Mouse (Mus musculus) urinary bladder, adult 18-20 months (tissue): Measurements from ENCODE around the gene Atp8b5.

Experiments used
- DNase-seq, 2 experiments: peaks; one replicate each; pipeline ENCODE4 v3.0.0; 2022; ENCODE audit warnings: low spot score in 2 of 2, mixed read lengths in 2 of 2

Atp8b5 gene

GRCm38 (mm10) chr4:43383246-43384082, 116.5 kb downstream of the Atp8b5 start:
- no peak for DNase-seq

GRCm38 (mm10) chr4:43384083-43384460, 117.1 kb downstream of the Atp8b5 start:
- DNase-seq = no peak

GRCm38 (mm10) chr4:43384541-43384940, 117.6 kb downstream of the Atp8b5 start:
- no peak for DNase-seq

GRCm38 (mm10) chr4:43386932-43387331, 120.0 kb downstream of the Atp8b5 start:
- DNase-seq = no peak

GRCm38 (mm10) chr4:43389390-43389789, 122.4 kb downstream of the Atp8b5 start:
- DNase-seq = no peak

- no peak for DNase-seq
Observed at GRCm38 (mm10) chr4:43389845-43390440, 123.0 kb downstream of the Atp8b5 start.

- no peak for DNase-seq
Observed at GRCm38 (mm10) chr4:43391521-43392050, 124.6 kb downstream of the Atp8b5 start.

- DNase-seq = peak; percentile 41 to 81
Observed at GRCm38 (mm10) chr4:43394345-43394891, 127.5 kb downstream of the Atp8b5 start.

GRCm38 (mm10) chr4:43395147-43395546, 128.2 kb downstream of the Atp8b5 start:
- no peak for DNase-seq

- no peak for DNase-seq
Observed at GRCm38 (mm10) chr4:43395836-43396235, 128.9 kb downstream of the Atp8b5 start.

GRCm38 (mm10) chr4:43396381-43396780, 129.4 kb downstream of the Atp8b5 start:
- DNase-seq = no peak

- DNase-seq = no peak
Observed at GRCm38 (mm10) chr4:43398014-43398413, 131.1 kb downstream of the Atp8b5 start.

GRCm38 (mm10) chr4:43398829-43399331, 131.9 kb downstream of the Atp8b5 start:
- no peak for DNase-seq

- DNase-seq = no peak
Observed at GRCm38 (mm10) chr4:43399391-43400131, 132.6 kb downstream of the Atp8b5 start.

- no peak for DNase-seq
Observed at GRCm38 (mm10) chr4:43400976-43401375, 134.0 kb downstream of the Atp8b5 start.

GRCm38 (mm10) chr4:43401486-43401885, 134.5 kb downstream of the Atp8b5 start:
- no peak for DNase-seq

- no peak for DNase-seq
Observed at GRCm38 (mm10) chr4:43402212-43402611, 135.3 kb downstream of the Atp8b5 start.

GRCm38 (mm10) chr4:43404697-43405096, 137.7 kb downstream of the Atp8b5 start:
- DNase-seq = no peak

- peak; percentile 31 to 74 for DNase-seq
Observed at GRCm38 (mm10) chr4:43406162-43406971, 139.4 kb downstream of the Atp8b5 start.

- DNase-seq = no peak
Observed at GRCm38 (mm10) chr4:43407071-43407920, 140.3 kb downstream of the Atp8b5 start.
